Mouse (Mus musculus) hindbrain, embryonic 15.5 days (tissue): ENCODE data around the gene Idh2. TPM values are rescaled to one million over a fixed set of nuclear protein-coding genes. Genes with fewer than 3 reads are reported as not detected.

Source experiments
- ATAC-seq: fragments of 200-750 bp; cut with Nextera tagmentation; 2 replicates; pipeline ENCODE4 v1.8.0; 2017; ENCODE audit warnings: low read depth, moderate number of reproducible peaks, moderate TSS enrichment; ENCODE audit not compliant: low FRiP score
- H3K27ac ChIP-seq: fragments of 300-500 bp; sonication (generic); replicated peaks from 2 replicates; pipeline ENCODE4 v1.5.1; 2015; ENCODE audit warnings: mild to moderate bottlenecking, inconsistent platforms
- H3K27me3 ChIP-seq: fragments of 300-500 bp; sonication (generic); 2 replicates; pipeline ENCODE4 v1.6.1; 2015; ENCODE audit warnings: control low read depth, inconsistent platforms
- H3K36me3 ChIP-seq: fragments of 300-500 bp; sonication (generic); 2 replicates; pipeline ENCODE4 v1.6.1; 2015; ENCODE audit warnings: control low read depth, inconsistent platforms
- H3K4me1 ChIP-seq: fragments of 300-500 bp; sonication (generic); replicated peaks from 2 replicates; pipeline ENCODE4 v1.6.1; 2015; ENCODE audit warnings: control low read depth, inconsistent platforms
- H3K4me2 ChIP-seq: fragments of 300-500 bp; sonication (generic); 2 replicates; pipeline ENCODE4 v1.6.1; 2015; ENCODE audit warnings: moderate library complexity, mild to moderate bottlenecking, inconsistent platforms
- H3K4me3 ChIP-seq: fragments of 300-500 bp; sonication (generic); 2 replicates; pipeline ENCODE4 v1.5.1; 2015; ENCODE audit warnings: mild to moderate bottlenecking, inconsistent platforms
- H3K9ac ChIP-seq: fragments of 300-500 bp; sonication (generic); 2 replicates; pipeline ENCODE4 v1.6.1; 2015; ENCODE audit warnings: inconsistent platforms
- H3K9me3 ChIP-seq: fragments of 300-500 bp; sonication (generic); 2 replicates; pipeline ENCODE4 v1.6.1; 2016; ENCODE audit warnings: control low read depth, inconsistent platforms
- WGBS: fragments of 180-500 bp; shearing (Covaris S2); methylation state at CpG from one replicate; pipeline ENCODE4 v1.1.7; 2015; 5-methylcytosine and 5-hydroxymethylcytosine counted together
- polyA plus RNA-seq: library from polyadenylated mRNA; unstranded; fragments of >200 nt; fragmentation: Nextera tagmentation; extraction: Ambion mirVana; gene quantifications from 2 replicates; pipeline ENCODE4 v1.2.1, GENCODE M21; 2015

The Idh2 gene
- polyA plus RNA-seq, 1 experiment from 2014 or later: 215 TPM

DNA sequence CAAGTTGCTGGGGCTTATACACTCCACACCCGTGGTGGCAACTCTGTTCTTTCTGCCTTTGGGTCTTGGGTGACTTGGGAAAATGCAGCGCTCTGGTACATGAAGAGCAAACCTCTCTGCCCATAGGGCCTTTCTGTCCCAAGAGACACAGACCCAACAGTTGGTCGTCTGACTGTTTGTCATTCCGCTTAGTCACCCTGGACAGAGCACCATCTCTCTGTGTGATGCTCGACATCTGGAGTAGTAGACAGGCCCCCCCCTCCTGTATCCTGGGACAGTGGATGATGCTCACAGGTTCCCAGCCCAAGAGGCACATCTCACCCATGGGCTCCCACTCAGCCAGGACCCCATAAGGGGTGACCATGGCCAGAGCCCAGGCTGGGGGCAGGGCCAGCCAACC is 51.9 kb downstream of the Idh2 start:
- 0 out of 2 replicates have a peak, but pooled peaks have one; percentile 9 for ATAC-seq
- Histone ChIP-seq H3K9ac (no peak overlapping the region), H3K4me2 (no peak overlapping the region), H3K4me3 (no peak overlapping the region), H3K27me3 (no peaks in the 10 kb centered on the region), H3K27ac (no peak overlapping the region), H3K9me3 (no peaks in the 10 kb centered on the region), H3K4me1 (peaks cover 43% of the 10 kb centered on the region), H3K36me3 (no peaks in the 10 kb centered on the region)
- WGBS: 60% methylated on average over 5 of the region's 5 CpGs

DNA sequence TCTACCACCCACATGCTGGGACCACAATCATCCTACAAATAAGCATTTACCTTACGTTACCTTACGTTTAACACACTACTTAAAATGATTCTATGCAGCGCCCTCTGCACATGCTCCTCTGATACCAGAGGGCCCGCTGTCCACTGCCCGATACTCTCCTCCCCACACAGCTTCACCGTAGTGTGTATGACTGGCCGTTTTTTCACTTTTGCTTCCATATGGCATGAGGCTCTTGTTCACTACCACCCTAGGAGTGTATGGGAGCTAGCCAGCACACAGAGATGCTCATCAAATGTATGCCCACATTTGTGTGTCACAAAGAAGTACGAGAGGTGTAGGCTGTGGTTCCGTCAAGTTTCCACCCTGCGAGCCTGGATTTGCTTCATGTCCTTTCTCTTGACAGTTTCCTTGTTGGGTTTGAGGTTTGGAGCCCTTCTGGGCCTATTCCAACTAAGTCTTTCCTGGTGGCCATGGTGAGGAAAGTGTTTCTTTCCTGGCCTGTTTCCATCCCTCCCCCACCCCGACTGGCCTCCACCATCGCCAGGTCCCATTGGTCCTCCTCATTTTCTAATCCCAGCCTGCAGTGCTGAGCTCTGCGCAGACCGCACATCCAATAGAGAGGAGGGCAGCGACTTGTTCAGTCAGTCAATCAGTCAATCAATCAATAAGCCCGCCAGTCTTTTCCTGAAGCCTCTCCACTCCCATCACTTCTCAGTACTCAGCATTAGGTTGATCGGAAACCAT is 52.9 kb downstream of the Idh2 start:
- Histone ChIP-seq H3K4me1 (peaks cover 49% of the 10 kb centered on the region), H3K9me3 (no peaks in the 10 kb centered on the region), H3K27me3 (no peaks in the 10 kb centered on the region), H3K4me3 (no peak overlapping the region), H3K9ac (no peak overlapping the region), H3K36me3 (no peaks in the 10 kb centered on the region), H3K4me2 (no peak overlapping the region), H3K27ac (no peak overlapping the region)
- 81% methylated on average over 17 of the region's 17 CpGs for WGBS
- no peak for ATAC-seq

DNA sequence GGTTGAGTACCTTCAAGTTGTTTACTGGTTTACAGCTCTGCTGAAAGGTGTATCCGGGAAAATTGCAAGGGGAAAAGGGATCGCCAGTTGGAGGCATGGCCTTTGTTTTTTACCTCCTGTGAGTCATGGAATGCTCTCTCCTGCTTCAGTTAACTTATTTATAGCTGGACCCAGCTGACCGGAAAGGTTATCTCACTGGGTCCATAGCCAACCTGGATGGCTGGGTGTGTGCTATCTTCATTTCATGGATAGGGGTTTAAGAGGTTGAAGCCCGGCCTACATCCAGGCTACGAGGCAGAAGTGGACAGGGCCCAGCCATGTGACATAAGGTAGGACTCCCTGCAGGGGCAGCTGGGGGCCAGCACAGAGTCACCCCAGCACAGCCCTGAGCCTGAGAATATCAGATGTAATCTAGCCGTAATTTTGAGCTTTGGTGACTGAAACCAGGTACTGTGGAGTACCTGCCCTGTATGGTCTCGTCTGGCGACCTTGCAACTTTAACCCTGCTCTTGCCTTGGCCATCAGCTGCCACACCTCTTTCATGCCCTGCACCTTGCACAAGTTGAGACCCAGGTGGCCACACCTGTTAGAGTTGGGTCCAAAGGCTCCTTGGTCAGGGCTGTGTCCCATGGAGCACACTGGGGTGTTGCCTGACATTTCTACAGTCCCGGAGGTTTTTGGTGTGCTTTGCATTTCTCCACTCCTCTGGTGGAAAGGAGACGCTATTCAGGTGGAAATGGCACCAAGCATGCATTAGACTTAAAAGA is 55.0 kb downstream of the Idh2 start:
- Histone ChIP-seq H3K9ac (no peak overlapping the region), H3K27me3 (no peaks in the 10 kb centered on the region), H3K27ac (no peak overlapping the region), H3K4me1 (peaks cover 65% of the 10 kb centered on the region), H3K4me2 (no peak overlapping the region), H3K9me3 (no peaks in the 10 kb centered on the region), H3K4me3 (no peak overlapping the region), H3K36me3 (no peaks in the 10 kb centered on the region)
- no peak for ATAC-seq
- WGBS: 88% methylated on average over 10 of the region's 10 CpGs

DNA sequence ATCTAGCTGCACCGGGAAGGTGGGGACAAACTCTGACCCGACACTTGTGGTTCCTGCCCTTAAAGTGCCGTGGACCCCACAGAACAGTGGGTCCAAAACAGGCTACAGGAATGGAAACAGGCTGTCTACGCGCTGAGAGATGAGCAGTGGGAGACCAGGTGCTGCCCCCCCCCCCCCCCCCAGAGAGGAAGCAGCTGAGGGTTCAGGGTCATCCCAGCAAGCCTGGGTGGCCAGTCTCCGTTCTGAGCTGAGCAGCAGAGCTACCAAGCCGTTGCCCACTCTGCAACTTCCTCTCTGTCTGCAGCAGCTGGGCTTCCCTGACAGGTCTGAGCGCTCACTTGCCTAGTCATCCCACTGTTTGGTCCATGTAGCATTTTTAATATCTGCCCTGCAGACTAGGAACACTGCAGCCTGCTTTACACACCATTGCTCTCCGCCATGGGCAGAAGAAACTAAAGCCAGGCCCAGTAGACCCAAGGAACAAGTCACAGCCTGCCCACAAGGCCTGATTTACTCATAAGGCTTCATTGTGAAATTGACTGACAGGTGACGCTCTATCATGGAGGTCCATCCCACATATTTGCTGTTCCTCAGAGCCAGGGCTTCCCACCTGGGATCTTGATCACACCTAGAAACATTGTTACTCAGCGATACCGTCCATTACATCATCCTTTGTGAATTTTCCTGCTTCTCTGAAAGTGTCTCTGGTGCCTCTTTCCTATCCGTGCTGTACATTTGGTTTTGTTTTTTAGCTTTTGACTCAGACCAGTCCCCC is 55.9 kb downstream of the Idh2 start:
- no peak overlapping the region for H3K4me3 ChIP-seq
- H3K36me3 ChIP-seq: no peaks in the 10 kb centered on the region
- ATAC-seq: no peak
- H3K4me2 ChIP-seq: no peak overlapping the region
- no peaks in the 10 kb centered on the region for H3K9me3 ChIP-seq
- no peaks in the 10 kb centered on the region for H3K27me3 ChIP-seq
- WGBS: 74% methylated on average over 13 of the region's 13 CpGs
- H3K9ac ChIP-seq: no peak overlapping the region
- H3K4me1 ChIP-seq: peaks cover 58% of the 10 kb centered on the region
- H3K27ac ChIP-seq: no peak overlapping the region

DNA sequence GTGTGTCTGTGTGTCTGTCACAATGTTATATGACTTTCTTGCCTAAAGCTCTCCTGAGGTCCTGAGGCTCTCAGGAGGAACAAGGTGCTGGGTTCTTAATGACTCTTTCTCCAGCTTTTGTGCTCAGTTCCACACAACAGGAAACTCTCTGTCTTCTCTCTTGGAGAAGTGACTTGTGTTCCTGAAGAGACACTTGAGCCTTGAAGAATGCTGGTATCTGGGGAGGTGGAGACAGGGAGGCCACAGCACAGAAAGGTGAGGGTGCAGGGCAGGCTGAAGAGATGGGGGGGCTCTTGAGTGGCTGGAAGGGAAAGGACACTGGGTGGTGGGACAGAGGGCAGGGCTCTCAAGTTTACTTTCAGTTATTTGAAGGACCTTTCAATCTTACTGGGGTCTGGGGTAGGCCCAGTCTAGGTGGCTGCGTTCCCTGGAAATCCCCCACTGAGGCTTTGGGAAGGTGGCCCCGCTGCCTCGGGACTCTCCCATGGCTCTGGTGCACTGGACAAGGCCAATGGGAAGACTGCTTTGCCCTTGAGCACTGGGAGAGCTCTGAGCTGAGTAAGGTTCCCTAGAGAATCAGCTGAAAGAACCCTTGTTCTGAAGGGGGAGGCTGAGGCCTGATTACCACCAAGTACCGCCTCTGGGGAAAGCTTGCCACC is 56.7 kb downstream of the Idh2 start:
- Histone ChIP-seq H3K4me1 (peaks cover 51% of the 10 kb centered on the region), H3K36me3 (no peaks in the 10 kb centered on the region), H3K9ac (no peak overlapping the region), H3K9me3 (no peaks in the 10 kb centered on the region), H3K4me2 (no peak overlapping the region), H3K27me3 (no peaks in the 10 kb centered on the region), H3K4me3 (no peak overlapping the region), H3K27ac (no peak overlapping the region; the same call in 1 of the 2 replicates)
- ATAC-seq: no peak
- WGBS: 72% methylated on average over 4 of the region's 4 CpGs

DNA sequence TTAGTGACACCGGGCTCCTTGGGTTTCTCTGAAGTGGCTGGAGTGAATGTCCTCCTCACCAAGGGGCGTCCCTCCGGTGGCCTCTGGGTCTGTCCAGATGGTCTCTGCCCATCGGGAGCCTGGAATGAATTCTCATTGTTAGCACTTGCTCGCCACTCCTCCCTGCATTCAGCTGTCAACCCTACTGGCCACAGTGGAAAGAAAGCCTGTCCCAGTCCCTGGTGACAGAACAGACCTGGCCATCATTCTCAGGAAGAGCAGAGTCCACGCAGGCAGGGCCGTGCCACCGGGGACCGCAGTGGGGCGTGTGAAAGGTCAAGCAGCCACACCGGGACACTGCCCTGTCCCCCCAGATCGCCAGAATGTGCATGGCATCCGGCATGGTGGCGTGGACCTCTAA is 57.4 kb downstream of the Idh2 start:
- Histone ChIP-seq H3K4me3 (no peak overlapping the region), H3K9ac (no peak overlapping the region), H3K27ac (no peak overlapping the region; the same call in 1 of the 2 replicates), H3K9me3 (no peaks in the 10 kb centered on the region), H3K4me1 (peaks cover 43% of the 10 kb centered on the region), H3K36me3 (no peaks in the 10 kb centered on the region), H3K4me2 (0 out of 2 replicates have a peak overlapping the region, but pooled peaks have one; percentile 0), H3K27me3 (no peaks in the 10 kb centered on the region)
- no peak for ATAC-seq
- 9% methylated on average over 14 of the region's 14 CpGs for WGBS

DNA sequence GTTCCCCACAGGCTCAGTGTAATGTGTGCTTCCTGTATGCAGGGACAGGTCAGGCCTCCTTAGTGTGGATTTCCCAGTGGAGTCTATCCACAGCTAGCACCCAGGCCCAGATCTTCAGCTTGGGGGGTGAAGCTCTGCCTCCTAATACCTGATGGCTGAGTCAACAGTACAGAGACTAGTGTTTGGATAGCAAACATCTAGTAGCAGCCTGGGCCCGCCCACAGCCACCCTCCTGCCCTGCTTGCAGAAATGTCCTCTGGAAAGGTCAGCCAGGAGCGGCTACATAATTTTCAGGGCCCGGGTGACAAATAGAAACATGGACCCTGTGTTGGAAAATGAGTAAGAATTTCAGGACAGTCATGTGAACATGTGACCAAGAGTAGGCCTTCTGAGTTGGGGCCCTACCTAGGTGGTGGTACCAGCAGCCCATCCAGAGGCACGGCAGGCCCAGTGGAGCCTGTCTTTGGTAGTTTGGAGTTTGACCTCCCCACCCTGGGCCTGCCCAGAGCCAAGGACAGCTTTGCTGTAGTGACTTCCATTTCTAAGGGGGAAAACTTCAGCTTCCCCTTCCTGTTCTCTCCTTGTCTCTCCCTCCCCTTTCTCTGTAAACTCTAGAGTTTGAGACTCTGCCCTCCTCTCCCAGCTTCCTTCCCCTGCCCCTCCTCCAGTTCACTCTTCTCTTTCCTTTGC is 58.0 kb downstream of the Idh2 start:
- no peak overlapping the region for H3K9ac ChIP-seq
- H3K27ac ChIP-seq: no peak overlapping the region
- WGBS: 45% methylated on average over 4 of the region's 4 CpGs

DNA sequence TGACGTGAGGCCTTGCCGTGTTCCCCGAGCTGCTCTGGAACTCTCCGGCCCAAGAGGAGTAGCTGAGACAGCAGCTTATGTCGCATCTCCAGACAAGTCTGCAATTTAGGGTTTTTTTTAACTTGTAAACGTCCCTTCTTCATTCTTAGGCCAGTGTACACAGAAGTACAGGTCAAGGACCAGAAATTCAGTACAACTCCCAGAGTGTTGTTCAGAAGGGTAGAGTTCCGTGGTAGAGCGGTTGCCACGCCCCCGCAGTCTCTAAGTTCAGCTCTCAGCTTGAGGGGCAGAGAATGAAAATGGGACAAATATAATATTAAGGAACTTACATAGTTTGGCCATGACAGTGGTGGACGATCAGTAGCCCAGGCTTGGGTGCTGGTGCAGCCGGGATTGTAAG is 59.4 kb downstream of the Idh2 start:
- no peaks in the 10 kb centered on the region for H3K36me3 ChIP-seq
- WGBS: 79% methylated on average over 12 of the region's 12 CpGs
- no peak overlapping the region for H3K4me2 ChIP-seq
- no peak overlapping the region for H3K27ac ChIP-seq
- ATAC-seq: no peak
- peaks cover 48% of the 10 kb centered on the region for H3K4me1 ChIP-seq
- H3K9ac ChIP-seq: no peak overlapping the region
- H3K27me3 ChIP-seq: no peaks in the 10 kb centered on the region
- no peak overlapping the region for H3K4me3 ChIP-seq
- H3K9me3 ChIP-seq: no peaks in the 10 kb centered on the region

More for the DNA sequence above, 58.0 kb downstream of the Idh2 start:
- H3K9me3 ChIP-seq: no peaks in the 10 kb centered on the region
- no peaks in the 10 kb centered on the region for H3K27me3 ChIP-seq
- peaks cover 45% of the 10 kb centered on the region for H3K4me1 ChIP-seq
- ATAC-seq: no peak
- 0 out of 2 replicates have a peak overlapping the region, but pooled peaks have one; percentile 0 for H3K4me2 ChIP-seq
- no peak overlapping the region for H3K4me3 ChIP-seq
- no peaks in the 10 kb centered on the region for H3K36me3 ChIP-seq

DNA sequence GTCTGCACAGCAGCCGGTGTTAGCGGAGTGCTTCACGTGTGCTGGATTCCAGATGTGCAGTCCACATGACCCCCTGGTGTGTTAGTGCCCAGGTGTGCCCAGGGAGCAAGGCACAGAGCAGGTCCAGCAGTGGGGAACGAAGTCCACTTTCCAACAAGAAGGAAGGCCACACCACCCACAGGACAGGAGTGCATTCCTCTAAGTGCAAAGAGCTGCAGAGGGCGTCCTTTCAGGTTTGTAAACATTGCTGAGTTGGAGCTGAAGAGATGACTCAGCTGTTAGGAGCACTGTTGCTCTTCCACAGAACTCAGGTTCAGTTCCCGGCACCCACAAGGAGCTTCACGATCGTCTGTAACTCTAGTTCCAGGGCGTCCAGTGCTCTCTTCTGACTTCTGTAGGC is 62.0 kb downstream of the Idh2 start:
- Histone ChIP-seq H3K4me3 (no peak overlapping the region), H3K27me3 (no peaks in the 10 kb centered on the region), H3K4me2 (no peak overlapping the region), H3K36me3 (no peaks in the 10 kb centered on the region), H3K9me3 (no peaks in the 10 kb centered on the region), H3K4me1 (peaks cover 44% of the 10 kb centered on the region), H3K9ac (no peak overlapping the region), H3K27ac (no peak overlapping the region)
- 94% methylated on average over 9 of the region's 9 CpGs for WGBS
- no peak for ATAC-seq

DNA sequence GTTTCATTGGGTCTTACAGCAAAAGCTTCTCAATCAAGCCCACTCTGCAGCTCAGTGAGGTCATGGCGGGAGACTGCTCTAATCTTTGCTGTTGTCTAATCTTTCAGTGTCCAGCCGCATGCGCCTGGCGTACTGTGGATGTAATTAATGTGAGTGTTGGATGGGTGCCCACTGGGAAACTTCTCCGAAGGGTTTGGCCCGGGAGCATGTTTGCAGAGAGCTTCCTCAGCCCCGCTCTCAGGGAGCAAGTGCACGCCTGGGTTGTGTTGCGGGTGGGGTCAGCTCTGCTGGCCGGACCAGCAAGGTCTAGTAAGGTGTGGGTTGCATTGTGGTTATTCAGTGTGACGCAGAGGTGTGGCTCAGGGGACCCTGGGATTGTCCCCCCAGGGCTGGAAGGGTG is 62.9 kb downstream of the Idh2 start:
- 42% methylated on average over 11 of the region's 11 CpGs for WGBS
- Histone ChIP-seq H3K27ac (no peak overlapping the region), H3K9me3 (no peaks in the 10 kb centered on the region), H3K27me3 (no peaks in the 10 kb centered on the region), H3K9ac (no peak overlapping the region), H3K4me1 (peaks cover 41% of the 10 kb centered on the region), H3K4me2 (no peak overlapping the region), H3K36me3 (no peaks in the 10 kb centered on the region), H3K4me3 (no peak overlapping the region)
- no peak for ATAC-seq

DNA sequence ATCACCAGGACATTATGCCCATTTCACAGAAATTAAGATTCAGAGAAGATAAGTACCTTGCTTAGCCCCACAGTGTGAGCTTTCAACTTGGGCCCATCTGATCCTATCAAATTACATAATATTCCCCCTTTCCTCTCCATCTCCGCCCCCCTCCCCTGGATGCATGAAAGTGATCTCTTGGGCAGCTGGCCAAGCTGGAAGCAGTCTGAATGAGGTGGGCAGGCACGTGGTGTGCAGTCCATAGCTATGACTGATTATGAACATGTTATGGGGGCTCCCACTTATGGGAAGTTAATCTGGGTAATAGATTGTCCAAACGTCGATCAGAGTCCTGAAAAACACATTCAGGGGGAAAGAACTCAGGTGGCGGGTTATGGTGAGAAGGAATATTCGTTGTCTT is 63.4 kb downstream of the Idh2 start:
- no peak for ATAC-seq
- Histone ChIP-seq H3K9me3 (no peaks in the 10 kb centered on the region), H3K27me3 (no peaks in the 10 kb centered on the region), H3K9ac (no peak overlapping the region), H3K4me1 (peaks cover 39% of the 10 kb centered on the region), H3K4me2 (no peak overlapping the region), H3K27ac (no peak overlapping the region), H3K4me3 (no peak overlapping the region), H3K36me3 (no peaks in the 10 kb centered on the region)
- 73% methylated on average over 6 of the region's 6 CpGs for WGBS
